Mouse (Mus musculus): ENCODE measurements around the gene Tenm2.

Gene Tenm2

GRCm38 (mm10) chr11:36335147-36335546, 900.6 kb downstream of the Tenm2 start:
- DNase-seq: no peak

- DNase-seq: no peak
These were observed 901.5 kb downstream of the Tenm2 start for GRCm38 (mm10) chr11:36334100-36334735.

GRCm38 (mm10) chr11:36332222-36332621, 903.5 kb downstream of the Tenm2 start:
- no peak for DNase-seq

GRCm38 (mm10) chr11:36331408-36332178, 904.2 kb downstream of the Tenm2 start:
- DNase-seq: no peak

- no peak for DNase-seq
These were observed 908.5 kb downstream of the Tenm2 start for GRCm38 (mm10) chr11:36327243-36327642.

GRCm38 (mm10) chr11:36309317-36309716, 926.4 kb downstream of the Tenm2 start:
- DNase-seq: no peak

GRCm38 (mm10) chr11:36307276-36307675, 928.5 kb downstream of the Tenm2 start:
- DNase-seq: no peak

- no peak for DNase-seq
These were observed 930.3 kb downstream of the Tenm2 start for GRCm38 (mm10) chr11:36305348-36305950.

- no peak for DNase-seq
These were observed 932.8 kb downstream of the Tenm2 start for GRCm38 (mm10) chr11:36302913-36303371.

- no peak for DNase-seq
These were observed 933.7 kb downstream of the Tenm2 start for GRCm38 (mm10) chr11:36302096-36302495.

- DNase-seq: no peak
These were observed 939.2 kb downstream of the Tenm2 start for GRCm38 (mm10) chr11:36296568-36296967.

GRCm38 (mm10) chr11:36292206-36292605, 943.6 kb downstream of the Tenm2 start:
- no peak for DNase-seq

- DNase-seq: no peak
These were observed 949.5 kb downstream of the Tenm2 start for GRCm38 (mm10) chr11:36286246-36286645.

- no peak for DNase-seq
These were observed 955.2 kb downstream of the Tenm2 start for GRCm38 (mm10) chr11:36280533-36280932.

- no peak for DNase-seq
These were observed 957.9 kb downstream of the Tenm2 start for GRCm38 (mm10) chr11:36277903-36278215.

- DNase-seq: no peak
These were observed 958.4 kb downstream of the Tenm2 start for GRCm38 (mm10) chr11:36277192-36277902.

- no peak for DNase-seq
These were observed 959.7 kb downstream of the Tenm2 start for GRCm38 (mm10) chr11:36276015-36276414.

- no peak for DNase-seq
These were observed 963.6 kb downstream of the Tenm2 start for GRCm38 (mm10) chr11:36272149-36272548.

- DNase-seq: no peak
These were observed 965.8 kb downstream of the Tenm2 start for GRCm38 (mm10) chr11:36269945-36270344.

GRCm38 (mm10) chr11:36264776-36265466, 970.8 kb downstream of the Tenm2 start:
- no peak for DNase-seq

GRCm38 (mm10) chr11:36263840-36264239, 971.9 kb downstream of the Tenm2 start:
- no peak for DNase-seq

- DNase-seq: no peak
These were observed 978.6 kb downstream of the Tenm2 start for GRCm38 (mm10) chr11:36257187-36257586.

- no peak for DNase-seq
These were observed 979.0 kb downstream of the Tenm2 start for GRCm38 (mm10) chr11:36256747-36257146.
